Mouse (Mus musculus) heart, postnatal 0 days (tissue): Measurements from ENCODE around the gene Csrnp1. TPM values are rescaled to one million over a fixed set of nuclear protein-coding genes. Genes with fewer than 3 reads are reported as not detected.

Experiments used
- ATAC-seq: fragments of 200-750 bp; cut with Nextera tagmentation; 2 replicates; pipeline ENCODE4 v1.8.0; 2017; ENCODE audit warnings: low read depth, moderate number of reproducible peaks, moderate library complexity; ENCODE audit not compliant: insufficient read depth
- DNase-seq: peaks from one replicate; pipeline ENCODE4 v3.0.0-alpha.2; 2016; ENCODE audit warnings: low spot score
- H3K27ac ChIP-seq: fragments of 300-500 bp; sonication (generic); 2 replicates; pipeline ENCODE4 v1.5.1; 2014; ENCODE audit warnings: low read depth, mild to moderate bottlenecking
- H3K27me3 ChIP-seq: fragments of 300-500 bp; sonication (generic); 2 replicates; pipeline ENCODE4 v1.6.1; 2014; ENCODE audit warnings: low read length, mixed read lengths; ENCODE audit not compliant: control insufficient read depth, insufficient read depth
- H3K36me3 ChIP-seq: fragments of 300-500 bp; sonication (generic); replicated peaks from 2 replicates; pipeline ENCODE4 v1.6.1; 2014; ENCODE audit warnings: low read length, mixed read lengths; ENCODE audit not compliant: control insufficient read depth, insufficient read depth
- H3K4me1 ChIP-seq: fragments of 300-500 bp; sonication (generic); 2 replicates; pipeline ENCODE4 v1.6.1; 2014; ENCODE audit warnings: antibody characterized with exemption; ENCODE audit not compliant: control insufficient read depth, insufficient read depth
- H3K4me2 ChIP-seq: fragments of 300-500 bp; sonication (generic); 2 replicates; pipeline ENCODE4 v1.6.1; 2014; ENCODE audit warnings: low read depth, mild to moderate bottlenecking, low read length, moderate library complexity
- H3K4me3 ChIP-seq: fragments of 300-500 bp; sonication (generic); 2 replicates; pipeline ENCODE4 v1.5.1; 2014; ENCODE audit warnings: low read depth, low read length
- H3K9ac ChIP-seq: fragments of 300-500 bp; sonication (generic); replicated peaks from 2 replicates; pipeline ENCODE4 v1.6.1; 2014; ENCODE audit warnings: low read depth, low read length, mixed read lengths
- H3K9me3 ChIP-seq: fragments of 300-500 bp; sonication (generic); replicated peaks from 2 replicates; pipeline ENCODE4 v1.6.1; 2016; ENCODE audit warnings: low read length; ENCODE audit not compliant: control insufficient read depth
- CTCF ChIP-seq: IDR thresholded peaks from 2 replicates; pipeline ENCODE4 v1.5.1; 2016; ENCODE audit warnings: antibody characterized with exemption, control low read depth, low read depth
- EP300 ChIP-seq: IDR thresholded peaks from 2 replicates; pipeline ENCODE4 v1.6.1; 2016; ENCODE audit warnings: antibody characterized with exemption, low read depth
- WGBS: fragments of 180-500 bp; shearing (Covaris S2); extraction: QIAGEN DNeasy Blood & Tissue Kit; methylation state at CpG from one replicate; pipeline ENCODE4 v1.1.7; 2014; 5-methylcytosine and 5-hydroxymethylcytosine counted together
- polyA plus RNA-seq: library from polyadenylated mRNA; unstranded; fragments of >200 nt; fragmentation: Nextera tagmentation; extraction: Ambion mirVana; gene quantifications from 2 replicates; pipeline ENCODE4 v1.2.1, GENCODE M21; 2015
- total RNA-seq: library from RNA; depleted of rRNA; stranded (reverse); fragments of >200 nt; gene quantifications from 2 replicates; pipeline ENCODE4 v1.2.3, GENCODE M21; 2014; ENCODE audit warnings: low replicate concordance

Csrnp1 gene
- total and polyA plus RNA-seq, 2 experiments from 2014 or later: 4.0 to 23.8 TPM

- DNase-seq (no peak), ATAC-seq (peak; percentile 9; the same call in 1 of the 2 replicates)
- no peak overlapping the region for H3K4me2 ChIP-seq
- peaks cover 36% of the 10 kb centered on the region for H3K36me3 ChIP-seq
- H3K9me3 ChIP-seq: no peaks in the 10 kb centered on the region
- 65% methylated on average over 7 of the region's 7 CpGs for WGBS
- no peak overlapping the region for H3K4me3 ChIP-seq
- H3K27ac ChIP-seq: peak overlapping the region; percentile 74
- no peak overlapping the region for H3K9ac ChIP-seq
- peaks cover 17% of the 10 kb centered on the region for H3K4me1 ChIP-seq
- no peaks in the 10 kb centered on the region for H3K27me3 ChIP-seq
- TF ChIP-seq EP300 (no peak), CTCF (no peak)
These were observed 14.6 kb downstream of the Csrnp1 start for GRCm38 (mm10) chr9:119969811-119970210.

- H3K4me1 ChIP-seq: peaks cover 26% of the 10 kb centered on the region
These were observed 18.1 kb downstream of the Csrnp1 start for GRCm38 (mm10) chr9:119966221-119966910.

GRCm38 (mm10) chr9:119965186-119965585, 19.3 kb downstream of the Csrnp1 start:
- H3K9ac ChIP-seq: no peak overlapping the region
- 61% methylated on average over 3 of the region's 3 CpGs for WGBS
- no peaks in the 10 kb centered on the region for H3K9me3 ChIP-seq
- no peaks in the 10 kb centered on the region for H3K27me3 ChIP-seq
- H3K4me1 ChIP-seq: peaks cover 16% of the 10 kb centered on the region
- TF ChIP-seq EP300 (no peak), CTCF (no peak)
- no peak overlapping the region for H3K4me3 ChIP-seq
- no peaks in the 10 kb centered on the region for H3K36me3 ChIP-seq
- no peak for ATAC-seq
- no peak overlapping the region for H3K4me2 ChIP-seq
- DNase-seq: no peak
- H3K27ac ChIP-seq: no peak overlapping the region

More at GRCm38 (mm10) chr9:119966221-119966910, 18.1 kb downstream of the Csrnp1 start:
- Histone ChIP-seq H3K36me3 (peaks cover 3% of the 10 kb centered on the region), H3K9ac (no peak overlapping the region), H3K27ac (no peak overlapping the region), H3K4me3 (no peak overlapping the region), H3K4me2 (no peak overlapping the region), H3K9me3 (no peaks in the 10 kb centered on the region), H3K27me3 (no peaks in the 10 kb centered on the region)
- WGBS: 88% methylated on average over 26 of the region's 26 CpGs
- no peak for ATAC-seq
- no peak for DNase-seq
- no peak for TF ChIP-seq CTCF

GRCm38 (mm10) chr9:119964206-119964605, 20.3 kb downstream of the Csrnp1 start:
- H3K4me3 ChIP-seq: no peak overlapping the region
- peak; percentile 48 for ATAC-seq

GRCm38 (mm10) chr9:119962987-119963667, 21.3 kb downstream of the Csrnp1 start:
- Histone ChIP-seq H3K27me3 (no peaks in the 10 kb centered on the region), H3K9ac (peak overlapping the region; percentile 38; the same call in 1 of the 2 replicates), H3K4me3 (peak overlapping the region; percentile 31), H3K4me2 (peak overlapping the region; percentile 54), H3K36me3 (no peaks in the 10 kb centered on the region), H3K9me3 (no peaks in the 10 kb centered on the region), H3K27ac (peak overlapping the region; percentile 74; the same call in 1 of the 2 replicates), H3K4me1 (peaks cover 9% of the 10 kb centered on the region)
- ATAC-seq (peak; percentile 88), DNase-seq (peak; percentile 92)
- 7% methylated on average over 21 of the region's 21 CpGs for WGBS
- TF ChIP-seq CTCF: peak; percentile 97
- TF ChIP-seq EP300: no peak

More at GRCm38 (mm10) chr9:119964206-119964605, 20.3 kb downstream of the Csrnp1 start:
- Histone ChIP-seq H3K27me3 (no peaks in the 10 kb centered on the region), H3K9ac (no peak overlapping the region), H3K36me3 (no peaks in the 10 kb centered on the region), H3K27ac (peak overlapping the region; percentile 74), H3K4me2 (no peak overlapping the region), H3K4me1 (peaks cover 9% of the 10 kb centered on the region), H3K9me3 (no peaks in the 10 kb centered on the region)
- peak; percentile 82; the same call in 1 of the 2 replicates for TF ChIP-seq EP300
- no peak for TF ChIP-seq CTCF
- peak; percentile 44 for DNase-seq
- 61% methylated on average over 3 of the region's 3 CpGs for WGBS
